Mouse (Mus musculus) stomach, postnatal 0 days (tissue): ENCODE data around the gene Hivep1.

Source experiments
- CTCF ChIP-seq: IDR thresholded peaks from 2 replicates; pipeline ENCODE4 v1.5.1; 2016; ENCODE audit warnings: antibody characterized with exemption, low read depth, mild to moderate bottlenecking, moderate library complexity
- EP300 ChIP-seq: optimal IDR thresholded peaks from 2 replicates; pipeline ENCODE3; 2016; ENCODE audit warnings: antibody characterized with exemption

DNA sequence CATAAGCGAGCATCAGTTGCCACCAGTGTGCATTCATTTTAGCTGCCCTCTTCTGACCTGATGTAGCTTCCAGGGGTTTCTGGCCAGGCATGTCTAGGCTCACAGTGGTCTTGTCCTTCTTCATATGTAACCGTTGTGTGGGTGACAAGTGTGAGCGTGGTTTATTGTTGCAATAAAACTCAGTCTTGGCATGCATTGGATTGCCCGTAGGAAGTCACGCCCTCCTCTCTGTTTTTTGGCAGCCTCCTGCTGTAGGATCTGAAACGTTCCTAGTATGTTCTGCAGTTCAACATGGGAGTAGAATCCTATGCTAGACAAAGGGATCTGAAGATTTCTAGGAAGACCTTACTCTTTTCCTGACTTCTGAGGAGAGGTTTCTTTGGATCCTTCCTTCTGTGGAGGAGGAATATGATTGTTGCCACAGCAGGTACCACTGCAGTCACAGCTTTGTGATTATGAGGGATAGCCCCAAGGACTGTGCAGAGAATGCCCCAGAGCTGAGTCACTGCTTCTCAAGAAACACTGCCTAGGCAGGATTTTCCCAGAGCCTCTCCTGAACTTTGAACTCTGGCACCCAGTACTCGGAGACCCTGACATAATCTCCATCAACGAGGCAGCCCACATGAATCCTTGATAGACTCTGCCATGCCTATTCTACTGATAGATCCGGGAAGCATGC, 182.1 kb downstream of the Hivep1 start:
- TF ChIP-seq CTCF (no peak), EP300 (no peak)
